Mouse (Mus musculus): ENCODE measurements around the gene Cgas. TPM values are rescaled to one million over a fixed set of nuclear protein-coding genes. Genes with fewer than 3 reads are reported as not detected.

Cgas gene
- polyA plus RNA-seq, 1 experiment from 2014 or later, result 0.54 TPM

Small RNAs within 50 kb of the gene (microRNA-seq; reads per million reads assigned to microRNA genes)
- not detected for gene Gm26377

Other genes starting within 250 kb of the Cgas start
- gene Gsta1, start 212.6 kb downstream of the Cgas start, polyA plus RNA-seq (2015; fragmentation: Nextera tagmentation; extraction: Ambion mirVana), result not detected in 2 replicates
- gene Gm3776, start 186.1 kb downstream of the Cgas start, polyA plus RNA-seq (2015; fragmentation: Nextera tagmentation; extraction: Ambion mirVana), result not detected in 2 replicates
- gene Gm10639, start 153.3 kb downstream of the Cgas start, polyA plus RNA-seq (2015; fragmentation: Nextera tagmentation; extraction: Ambion mirVana), result not detected in 2 replicates
- gene Omt2a, start 128.4 kb downstream of the Cgas start, polyA plus RNA-seq (2015; fragmentation: Nextera tagmentation; extraction: Ambion mirVana), result not detected in 2 replicates
- not detected in 2 replicates for gene Omt2b, start 115.6 kb downstream of the Cgas start, polyA plus RNA-seq (2015; fragmentation: Nextera tagmentation; extraction: Ambion mirVana)
- gene Gsta2, start 87.4 kb downstream of the Cgas start, polyA plus RNA-seq (2015; fragmentation: Nextera tagmentation; extraction: Ambion mirVana), result not detected in 2 replicates
- 1.9 and 3.8 TPM in 2 replicates for gene Dppa5a, start 75.1 kb downstream of the Cgas start, polyA plus RNA-seq (2015; fragmentation: Nextera tagmentation; extraction: Ambion mirVana)
- gene Ooep, start 64.5 kb downstream of the Cgas start, polyA plus RNA-seq (2015; fragmentation: Nextera tagmentation; extraction: Ambion mirVana), result 2.4 and 4.0 TPM in 2 replicates
- gene Ddx43, start 47.5 kb downstream of the Cgas start, polyA plus RNA-seq (2015; fragmentation: Nextera tagmentation; extraction: Ambion mirVana), result 0.25 and 0.30 TPM in 2 replicates
- gene Mto1, start 5.0 kb upstream of the Cgas start, polyA plus RNA-seq (2015; fragmentation: Nextera tagmentation; extraction: Ambion mirVana), result 30.7 and 31.1 TPM in 2 replicates
- gene Gm17324, start 5.5 kb upstream of the Cgas start, polyA plus RNA-seq (2015; fragmentation: Nextera tagmentation; extraction: Ambion mirVana), result 1.0 and 1.3 TPM in 2 replicates
- 3,742 and 4,125 TPM in 2 replicates for gene Eef1a1, start 45.9 kb upstream of the Cgas start, polyA plus RNA-seq (2015; fragmentation: Nextera tagmentation; extraction: Ambion mirVana)
- 16.6 and 18.2 TPM in 2 replicates for gene Slc17a5, start 144.8 kb upstream of the Cgas start, polyA plus RNA-seq (2015; fragmentation: Nextera tagmentation; extraction: Ambion mirVana)
- 1.1 and 1.5 TPM in 2 replicates for gene Cd109, start 172.3 kb upstream of the Cgas start, polyA plus RNA-seq (2015; fragmentation: Nextera tagmentation; extraction: Ambion mirVana)

Data from forebrain, embryonic 16.5 days (tissue).